Mouse (Mus musculus) right cerebral cortex, postnatal 4 days (tissue): ENCODE results near the gene Rab26.

ENCODE experiments used
- DNase-seq: peaks from one replicate; pipeline ENCODE4 v3.0.0-alpha.2; 2022

Rab26 gene

DNA sequence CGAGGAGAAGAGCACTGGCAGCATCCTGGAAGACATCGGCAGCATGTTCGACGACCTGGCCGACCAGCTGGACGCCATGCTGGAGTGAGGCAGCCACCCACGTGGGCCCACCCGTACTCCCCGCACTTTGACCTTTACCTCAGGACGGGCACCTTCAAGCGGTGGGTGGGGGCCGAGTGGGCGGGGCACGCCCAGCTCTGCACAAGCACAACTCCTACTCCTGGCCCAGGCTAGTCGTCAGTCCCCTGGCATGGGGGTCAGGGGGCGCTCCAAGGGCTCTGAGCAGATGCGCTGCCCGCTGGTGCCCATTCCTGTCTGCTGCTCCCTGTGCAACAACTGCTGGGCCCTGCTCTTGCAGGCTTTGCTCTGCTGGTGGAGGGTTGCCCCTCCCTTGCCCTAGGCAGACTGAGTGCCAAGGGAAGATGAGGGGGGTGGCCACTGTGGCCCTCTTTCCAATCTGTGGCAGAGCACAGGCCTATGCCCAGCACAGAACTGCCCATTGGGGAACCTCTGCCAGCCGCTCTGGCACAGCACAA is 26.8 kb downstream of the Rab26 start:
- DNase-seq, result peak; percentile 23

DNA sequence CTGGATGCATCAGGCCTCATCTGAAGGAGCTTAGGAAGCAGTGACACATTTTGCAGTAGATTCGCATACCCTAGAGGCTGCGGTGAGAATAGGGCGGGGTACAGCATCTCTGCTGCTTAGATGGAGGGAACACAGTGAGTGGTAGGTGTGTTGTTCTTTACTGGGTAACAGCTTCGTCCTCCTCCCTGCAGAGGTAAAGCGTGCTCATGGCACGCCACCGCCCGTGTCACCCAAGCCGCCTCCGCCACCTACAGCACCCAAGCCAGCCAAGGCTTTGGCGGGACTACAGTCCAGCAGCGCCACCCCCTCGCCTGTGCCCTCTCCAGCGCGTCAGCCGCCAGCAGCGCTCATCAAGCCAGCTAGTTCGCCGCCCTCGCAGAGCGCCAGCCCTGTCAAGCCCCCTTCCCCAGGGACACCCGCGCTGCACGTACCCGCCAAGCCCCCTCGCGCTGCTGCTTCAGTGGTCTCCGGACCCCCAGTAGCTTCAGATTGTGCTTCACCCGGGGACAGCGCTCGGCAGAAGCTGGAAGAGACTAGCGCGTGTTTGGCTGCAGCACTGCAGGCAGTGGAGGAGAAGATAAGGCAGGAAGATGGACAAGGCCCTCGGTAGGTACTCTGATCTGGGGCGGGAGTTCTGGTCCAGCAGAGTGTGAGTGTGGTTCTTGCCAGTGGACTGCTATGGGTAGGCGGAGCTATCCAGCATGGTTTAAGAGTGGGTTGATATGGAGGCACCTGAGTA is 27.5 kb downstream of the Rab26 start:
- peak; percentile 43 for DNase-seq

GRCm38 (mm10) chr17:24505286-24505955 is 28.6 kb downstream of the Rab26 start:
- DNase-seq, result peak; percentile 9

DNA sequence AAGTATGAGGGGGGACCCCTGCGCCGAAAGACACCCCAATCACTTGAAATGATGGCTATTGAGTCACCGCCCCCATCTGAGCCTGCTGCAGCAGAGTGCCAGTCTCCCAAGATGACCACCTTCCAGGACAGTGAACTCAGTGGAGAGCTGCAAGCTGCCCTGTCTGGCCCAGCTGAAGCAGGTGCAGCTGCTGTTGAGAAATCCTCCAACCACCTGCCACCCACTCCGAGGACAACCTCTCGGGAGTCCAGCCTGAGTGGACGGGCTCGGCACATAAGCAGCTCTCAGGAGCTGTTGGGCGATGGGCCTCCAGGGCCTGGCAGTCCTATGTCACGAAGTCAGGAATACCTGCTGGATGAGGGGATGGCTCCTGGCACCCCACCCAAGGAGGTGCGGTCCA is 29.9 kb downstream of the Rab26 start:
- DNase-seq, result peak; percentile 7

DNA sequence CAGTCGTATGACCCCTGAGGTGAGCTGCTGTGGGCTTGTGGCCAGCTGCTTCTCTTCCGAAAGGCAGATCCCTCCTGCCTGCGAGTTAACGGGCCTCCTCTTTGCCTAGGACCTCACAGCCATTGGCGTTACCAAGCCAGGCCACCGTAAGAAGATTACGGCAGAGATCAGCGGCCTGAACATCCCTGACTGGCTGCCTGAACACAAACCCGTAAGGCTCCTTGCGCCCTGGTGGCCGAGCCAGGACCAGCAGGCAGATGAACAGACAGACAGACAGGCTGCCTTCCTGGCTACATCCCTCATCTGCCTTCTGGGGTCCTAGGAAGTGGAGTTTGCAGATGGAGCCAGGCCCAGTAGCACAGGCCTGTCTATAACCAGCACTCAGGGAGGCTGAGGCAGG is 31.8 kb downstream of the Rab26 start:
- peak; percentile 12 for DNase-seq

- DNase-seq, result no peak
These were observed 38.0 kb downstream of the Rab26 start for GRCm38 (mm10) chr17:24496026-24496425.

DNA sequence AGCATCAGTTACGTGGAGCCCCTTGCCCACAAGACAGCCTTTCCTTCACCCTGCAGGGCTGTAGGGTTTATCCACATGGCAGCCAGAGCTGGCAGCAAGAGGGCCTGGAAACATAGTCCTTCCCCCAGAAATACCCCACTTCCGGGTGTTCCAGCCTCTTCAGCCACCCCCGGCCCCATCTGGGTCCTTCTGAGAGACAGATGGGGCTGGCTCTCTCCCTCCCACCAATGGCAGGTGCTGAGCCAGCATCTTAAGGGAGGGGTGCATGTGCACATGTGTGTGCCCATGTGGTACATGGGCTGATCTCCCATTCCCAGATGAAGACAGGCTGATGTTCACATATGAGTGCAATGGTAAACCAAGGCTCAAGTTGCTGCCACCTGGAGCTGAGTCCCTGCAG is 38.6 kb downstream of the Rab26 start:
- DNase-seq, result peak; percentile 2

- DNase-seq, result peak; percentile 62
These were observed 39.2 kb downstream of the Rab26 start for GRCm38 (mm10) chr17:24494627-24495335.

DNA sequence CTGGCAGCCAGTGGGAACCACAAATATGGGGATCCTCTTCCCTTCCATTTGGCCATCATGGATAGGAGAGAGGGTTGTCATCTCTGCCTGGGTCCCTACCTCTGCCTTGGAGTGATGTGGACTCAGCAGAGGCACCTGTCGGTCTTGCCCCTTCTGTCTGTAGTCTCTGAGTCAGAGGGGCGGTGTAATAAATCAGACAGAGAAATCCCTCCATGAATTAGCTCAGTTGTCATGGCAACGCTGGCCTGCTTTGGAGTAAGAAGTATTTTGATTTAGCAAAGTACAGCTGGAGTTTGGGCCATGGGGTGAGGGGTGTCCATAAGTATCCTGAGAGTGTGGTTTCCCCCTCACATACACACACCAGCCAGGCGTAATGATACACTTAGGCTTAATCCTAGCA is 43.6 kb downstream of the Rab26 start:
- DNase-seq, result peak; percentile 56

DNA sequence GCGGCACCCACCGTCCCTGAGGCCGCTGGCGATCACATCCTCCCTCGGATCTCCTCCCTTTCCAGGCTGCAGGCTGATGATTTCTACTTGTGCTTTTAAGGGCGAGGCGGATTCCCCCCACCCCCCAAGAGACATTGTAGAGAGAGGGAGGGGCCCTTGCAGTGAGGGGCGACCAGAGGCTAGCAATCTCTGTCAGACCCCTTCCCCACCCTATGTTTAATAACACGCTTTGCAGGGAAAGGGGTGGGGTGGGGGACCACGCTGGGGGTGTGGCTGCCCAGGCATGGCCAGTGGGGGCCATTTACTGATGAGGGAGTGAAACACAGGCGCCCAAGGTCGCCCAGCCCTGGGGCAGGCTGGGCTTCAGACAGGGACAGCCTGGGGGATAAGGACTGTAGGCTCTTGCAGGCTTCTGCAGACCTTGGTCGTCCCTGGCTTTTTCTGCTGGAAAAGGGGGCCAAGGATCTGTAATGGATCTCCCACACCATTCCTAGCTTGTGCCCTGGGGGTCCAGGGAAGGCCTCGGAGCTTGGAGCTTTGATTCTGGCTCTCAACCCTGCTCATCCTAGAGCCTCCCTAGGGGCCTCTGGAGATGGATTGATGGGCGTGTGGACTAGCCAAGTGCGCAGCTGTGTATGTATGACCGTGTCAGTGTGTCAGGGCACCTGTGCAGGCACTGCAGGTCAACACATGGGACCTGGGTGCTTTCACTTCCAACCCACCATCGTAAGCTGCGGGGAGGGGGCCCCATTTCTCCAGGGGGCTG is 44.6 kb downstream of the Rab26 start:
- DNase-seq, result peak; percentile 13

GRCm38 (mm10) chr17:24488662-24489264 is 45.2 kb downstream of the Rab26 start:
- peak; percentile 61 for DNase-seq

- DNase-seq, result no peak
These were observed 45.8 kb downstream of the Rab26 start, which contains the start of gene Caskin1 for GRCm38 (mm10) chr17:24488186-24488661. Gene Caskin1 (plus strand): TSS chr17:24488601.

GRCm38 (mm10) chr17:24485090-24485860 is 48.7 kb downstream of the Rab26 start:
- DNase-seq, result peak; percentile 78

DNA sequence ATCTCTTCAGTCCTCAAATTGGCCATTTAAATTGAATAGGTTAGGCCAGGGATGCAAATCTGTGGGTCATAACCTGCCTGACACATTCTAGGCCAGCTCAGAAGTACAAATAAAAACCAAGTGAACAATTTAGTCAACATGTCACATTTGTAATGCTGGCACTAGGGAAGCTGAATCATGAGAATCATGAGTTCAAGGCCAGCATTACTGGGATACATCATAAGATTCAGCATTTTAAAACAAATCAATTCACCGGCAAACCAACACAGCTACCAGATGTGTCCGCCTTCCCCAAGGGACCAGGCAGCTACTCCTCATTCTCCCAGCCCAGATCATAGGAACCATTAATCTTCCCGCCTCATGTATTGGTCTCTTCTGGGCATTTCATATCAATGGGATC is 50.5 kb downstream of the Rab26 start:
- no peak for DNase-seq

- DNase-seq, result no peak
These were observed 52.8 kb downstream of the Rab26 start for GRCm38 (mm10) chr17:24481027-24481815.

DNA sequence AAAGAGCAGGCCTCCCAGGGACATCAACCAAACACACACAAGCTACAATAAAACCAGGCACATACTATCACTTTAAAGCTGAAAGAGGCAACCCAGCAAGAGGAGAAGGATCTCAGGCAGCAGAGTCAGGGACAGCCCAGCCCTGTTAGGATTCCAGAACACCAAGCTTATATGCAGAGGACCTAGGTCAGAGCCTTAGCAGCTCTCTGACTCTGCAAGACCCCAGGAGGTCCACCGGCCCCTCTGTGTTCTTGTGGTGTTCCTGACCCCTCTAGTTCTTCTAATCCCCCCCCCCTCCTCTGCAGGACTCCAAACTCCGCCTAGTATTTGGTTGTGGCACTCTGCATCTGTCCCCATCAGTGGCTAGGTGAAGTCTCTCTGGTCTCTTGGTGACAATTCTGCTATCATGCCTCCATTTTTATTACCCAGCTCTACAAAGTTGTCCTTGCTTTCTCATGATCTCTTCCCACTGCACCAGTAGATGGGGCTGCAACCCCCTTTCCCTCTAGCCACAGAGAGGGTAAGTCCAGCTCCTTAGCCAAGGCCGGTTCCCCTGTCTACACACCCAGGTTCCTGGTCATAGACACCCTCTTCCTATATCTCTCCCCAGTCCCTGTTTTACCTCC is 53.7 kb downstream of the Rab26 start:
- no peak for DNase-seq

- DNase-seq, result no peak
These were observed 54.6 kb downstream of the Rab26 start for GRCm38 (mm10) chr17:24479431-24479830.

- peak; percentile 97 for DNase-seq
These were observed 55.2 kb downstream of the Rab26 start, which contains the start of gene Mlst8 for GRCm38 (mm10) chr17:24478663-24479380. Gene Mlst8 (minus strand): TSS chr17:24479078.

- no peak for DNase-seq
These were observed 55.9 kb downstream of the Rab26 start for GRCm38 (mm10) chr17:24477985-24478600.
